Mouse (Mus musculus) gastrocnemius, postnatal 36 days (tissue): ENCODE results near the gene Gm14525. TPM values are rescaled to one million over a fixed set of nuclear protein-coding genes. Genes with fewer than 3 reads are reported as not detected.
"Not testable (repeated sequence)": the region's sequence is repeated elsewhere in the genome, so short reads cannot be mapped to it uniquely, and the experiment has no call there.

Experiments used
- DNase-seq, 2 experiments: peaks; one replicate each; pipeline ENCODE4 v3.0.0; 2022
- intact Hi-C: fragments of 180-260 bp; cut with DNase I; formaldehyde crosslinking; loops from one replicate; pipeline ENCODE4 v1.15.1; 2025
- long read RNA-seq, 2 experiments: library from polyadenylated mRNA; stranded (forward); transcript quantifications; one replicate each; pipeline ENCODE4 v2.0.0; 2021
- total RNA-seq, 2 experiments: library from RNA; stranded (reverse); gene quantifications; 2 replicates each; pipeline ENCODE4 v1.2.3; 2021

Gene Gm14525
- not detected for total RNA-seq
- long read RNA-seq, experiment 1: 0 reads
- long read RNA-seq, experiment 2: 0 reads

- DNase-seq, intact Hi-C loops: not testable (repeated sequence)
Observed at GRCm38 (mm10) chrX:26702538-26702937, at the start of gene Gm14525. Gm14525 (minus strand) TSS chrX:26702638.

Other genes starting within 250 kb of the Gm14525 start
- not detected for gene Slx, start 157.1 kb downstream of the Gm14525 start, total RNA-seq
- gene Gm6121, start 233.1 kb upstream of the Gm14525 start, total RNA-seq: not detected